Mouse (Mus musculus) spleen, adult 18-20 months (tissue): ENCODE results near the gene Grin2a.
"Not testable (repeated sequence)": the region's sequence is repeated elsewhere in the genome, so short reads cannot be mapped to it uniquely, and the experiment has no call there.

Experiments
- DNase-seq, 2 experiments: peaks; one replicate each; pipeline ENCODE4 v3.0.0; 2022; ENCODE audit warnings: mixed read lengths in 2 of 2

Grin2a gene

GRCm38 (mm10) chr16:9617215-9617614 lies 378.1 kb downstream of the Grin2a start:
- no peak for DNase-seq

- DNase-seq, result no peak
These were observed 378.6 kb downstream of the Grin2a start for GRCm38 (mm10) chr16:9616807-9617206.

- DNase-seq, result not testable (repeated sequence)
These were observed 382.8 kb downstream of the Grin2a start for GRCm38 (mm10) chr16:9612596-9612995.

GRCm38 (mm10) chr16:9607432-9607831 lies 387.9 kb downstream of the Grin2a start:
- DNase-seq, result no peak

GRCm38 (mm10) chr16:9603983-9604382 lies 391.4 kb downstream of the Grin2a start:
- DNase-seq, result no peak

GRCm38 (mm10) chr16:9602579-9602978 lies 392.8 kb downstream of the Grin2a start:
- no peak for DNase-seq

- no peak for DNase-seq
These were observed 406.2 kb downstream of the Grin2a start for GRCm38 (mm10) chr16:9589176-9589575.

- no peak for DNase-seq
These were observed 406.9 kb downstream of the Grin2a start for GRCm38 (mm10) chr16:9588431-9588830.

- no peak for DNase-seq
These were observed 411.4 kb downstream of the Grin2a start for GRCm38 (mm10) chr16:9583981-9584380.

- no peak for DNase-seq
These were observed 423.6 kb downstream of the Grin2a start for GRCm38 (mm10) chr16:9571793-9572192.

GRCm38 (mm10) chr16:9567286-9567685 lies 428.1 kb downstream of the Grin2a start:
- DNase-seq, result no peak

GRCm38 (mm10) chr16:9561816-9562215 lies 433.5 kb downstream of the Grin2a start:
- no peak for DNase-seq

- no peak for DNase-seq
These were observed 460.2 kb downstream of the Grin2a start for GRCm38 (mm10) chr16:9535196-9535595.

- no peak for DNase-seq
These were observed 461.6 kb downstream of the Grin2a start for GRCm38 (mm10) chr16:9533564-9534332.

GRCm38 (mm10) chr16:9532843-9533532 lies 462.4 kb downstream of the Grin2a start:
- no peak for DNase-seq

GRCm38 (mm10) chr16:9527214-9527613 lies 468.1 kb downstream of the Grin2a start:
- no peak for DNase-seq

- DNase-seq, result no peak
These were observed 472.0 kb downstream of the Grin2a start for GRCm38 (mm10) chr16:9523314-9523713.
